Mouse (Mus musculus): ENCODE data around the gene Kpna2. TPM values are rescaled to one million over a fixed set of nuclear protein-coding genes. Genes with fewer than 3 reads are reported as not detected.
A peak's percentile ranks its signal among the peaks of the same experiment; 100 is the strongest.
"Not testable (repeated sequence)": the region's sequence is repeated elsewhere in the genome, so short reads cannot be mapped to it uniquely, and the experiment has no call there.

Kpna2 gene
- polyA plus RNA-seq, 1 experiment = 79.5 TPM

- H3K4me1 ChIP-seq (ENCODE audit: control insufficient read depth, insufficient read depth, low read length) = peaks cover 2% of the 10 kb centered on the region
- TF ChIP-seq POLR2A (IDR thresholded peaks at IDR 0.05; ENCODE audit: borderline replicate concordance, low read depth, low read length) (no peak), CTCF (IDR thresholded peaks at IDR 0.05; ENCODE audit: low read depth, low read length) (no peak)
- H3K27ac ChIP-seq (ENCODE audit: insufficient read depth, low read depth, low read length) = no peak overlapping the region
- H3K4me3 ChIP-seq (ENCODE audit: insufficient read depth, low read length) = no peak overlapping the region
Observed at GRCm38 (mm10) chr11:106987384-106987783, 12.0 kb downstream of the Kpna2 start.

- not testable (repeated sequence) for H3K4me3 ChIP-seq (ENCODE audit: insufficient read depth, low read length); H3K4me1 ChIP-seq (ENCODE audit: control insufficient read depth, insufficient read depth, low read length); H3K27ac ChIP-seq (ENCODE audit: insufficient read depth, low read depth, low read length)
Observed at GRCm38 (mm10) chr11:106985979-106986604, 13.2 kb downstream of the Kpna2 start.

- H3K4me1 ChIP-seq (ENCODE audit: control insufficient read depth, insufficient read depth, low read length) = peaks cover 7% of the 10 kb centered on the region
- TF ChIP-seq POLR2A (IDR thresholded peaks at IDR 0.05; ENCODE audit: borderline replicate concordance, low read depth, low read length) = no peak
- TF ChIP-seq CTCF (IDR thresholded peaks at IDR 0.05; ENCODE audit: low read depth, low read length) = no peak
- no peak overlapping the region for H3K27ac ChIP-seq (ENCODE audit: insufficient read depth, low read depth, low read length)
- H3K4me3 ChIP-seq (ENCODE audit: insufficient read depth, low read length) = no peak overlapping the region
Observed at GRCm38 (mm10) chr11:106982351-106982750, 17.0 kb downstream of the Kpna2 start.

- no peak overlapping the region for H3K27ac ChIP-seq (ENCODE audit: insufficient read depth, low read depth, low read length)
- H3K4me1 ChIP-seq (ENCODE audit: control insufficient read depth, insufficient read depth, low read length) = peaks cover 7% of the 10 kb centered on the region
- no peak overlapping the region for H3K4me3 ChIP-seq (ENCODE audit: insufficient read depth, low read length)
- TF ChIP-seq POLR2A (IDR thresholded peaks at IDR 0.05; ENCODE audit: borderline replicate concordance, low read depth, low read length) = no peak
- no peak for TF ChIP-seq CTCF (IDR thresholded peaks at IDR 0.05; ENCODE audit: low read depth, low read length)
Observed at GRCm38 (mm10) chr11:106981787-106982186, 17.6 kb downstream of the Kpna2 start.

GRCm38 (mm10) chr11:106980455-106980854, 18.9 kb downstream of the Kpna2 start:
- H3K4me3 ChIP-seq (ENCODE audit: insufficient read depth, low read length) = no peak overlapping the region
- peak; percentile 50; the same call in 1 of the 2 replicates for TF ChIP-seq CTCF (IDR thresholded peaks at IDR 0.05; ENCODE audit: low read depth, low read length)
- TF ChIP-seq POLR2A (IDR thresholded peaks at IDR 0.05; ENCODE audit: borderline replicate concordance, low read depth, low read length) = no peak
- H3K27ac ChIP-seq (ENCODE audit: insufficient read depth, low read depth, low read length) = no peak overlapping the region
- H3K4me1 ChIP-seq (ENCODE audit: control insufficient read depth, insufficient read depth, low read length) = peaks cover 9% of the 10 kb centered on the region

GRCm38 (mm10) chr11:106976194-106976593, 23.1 kb downstream of the Kpna2 start:
- 0 out of 2 replicates have a peak, but pooled peaks have one; percentile 6 for TF ChIP-seq CTCF (IDR thresholded peaks at IDR 0.05; ENCODE audit: low read depth, low read length)
- TF ChIP-seq POLR2A (IDR thresholded peaks at IDR 0.05; ENCODE audit: borderline replicate concordance, low read depth, low read length) = no peak
- peaks cover 25% of the 10 kb centered on the region for H3K4me1 ChIP-seq (ENCODE audit: control insufficient read depth, insufficient read depth, low read length)
- H3K4me3 ChIP-seq (ENCODE audit: insufficient read depth, low read length) = no peak overlapping the region
- no peak overlapping the region for H3K27ac ChIP-seq (ENCODE audit: insufficient read depth, low read depth, low read length)

GRCm38 (mm10) chr11:106975419-106976177, 23.7 kb downstream of the Kpna2 start:
- Histone ChIP-seq H3K4me3 (ENCODE audit: insufficient read depth, low read length) (no peak overlapping the region), H3K4me1 (ENCODE audit: control insufficient read depth, insufficient read depth, low read length) (peaks cover 29% of the 10 kb centered on the region), H3K27ac (ENCODE audit: insufficient read depth, low read depth, low read length) (no peak overlapping the region)
- TF ChIP-seq CTCF (IDR thresholded peaks at IDR 0.05; ENCODE audit: low read depth, low read length) (no peak), POLR2A (IDR thresholded peaks at IDR 0.05; ENCODE audit: borderline replicate concordance, low read depth, low read length) (no peak)

- no peak overlapping the region for H3K4me3 ChIP-seq (ENCODE audit: insufficient read depth, low read length)
- no peak overlapping the region for H3K27ac ChIP-seq (ENCODE audit: insufficient read depth, low read depth, low read length)
- H3K4me1 ChIP-seq (ENCODE audit: control insufficient read depth, insufficient read depth, low read length) = peaks cover 29% of the 10 kb centered on the region
- TF ChIP-seq POLR2A (IDR thresholded peaks at IDR 0.05; ENCODE audit: borderline replicate concordance, low read depth, low read length) = no peak
- TF ChIP-seq CTCF (IDR thresholded peaks at IDR 0.05; ENCODE audit: low read depth, low read length) = no peak
Observed at GRCm38 (mm10) chr11:106974440-106974839, 24.9 kb downstream of the Kpna2 start.

GRCm38 (mm10) chr11:106973016-106973415, 26.3 kb downstream of the Kpna2 start:
- H3K4me3 ChIP-seq (ENCODE audit: insufficient read depth, low read length) = no peak overlapping the region
- H3K4me1 ChIP-seq (ENCODE audit: control insufficient read depth, insufficient read depth, low read length) = peaks cover 29% of the 10 kb centered on the region
- TF ChIP-seq CTCF (IDR thresholded peaks at IDR 0.05; ENCODE audit: low read depth, low read length) (no peak), POLR2A (IDR thresholded peaks at IDR 0.05; ENCODE audit: borderline replicate concordance, low read depth, low read length) (no peak)
- peak overlapping the region; percentile 29 for H3K27ac ChIP-seq (ENCODE audit: insufficient read depth, low read depth, low read length)

- H3K4me1 ChIP-seq (ENCODE audit: control insufficient read depth, insufficient read depth, low read length) = peaks cover 31% of the 10 kb centered on the region
- TF ChIP-seq POLR2A (IDR thresholded peaks at IDR 0.05; ENCODE audit: borderline replicate concordance, low read depth, low read length) (no peak), CTCF (IDR thresholded peaks at IDR 0.05; ENCODE audit: low read depth, low read length) (no peak)
- no peak overlapping the region for H3K4me3 ChIP-seq (ENCODE audit: insufficient read depth, low read length)
- no peak overlapping the region for H3K27ac ChIP-seq (ENCODE audit: insufficient read depth, low read depth, low read length)
Observed at GRCm38 (mm10) chr11:106969798-106970197, 29.5 kb downstream of the Kpna2 start.
